Mouse (Mus musculus) neural tube, embryonic 12.5 days (tissue): ENCODE results near the gene Rasef. TPM values are rescaled to one million over a fixed set of nuclear protein-coding genes. Genes with fewer than 3 reads are reported as not detected.
"Not testable (repeated sequence)": the region's sequence is repeated elsewhere in the genome, so short reads cannot be mapped to it uniquely, and the experiment has no call there.

Source experiments
- ATAC-seq: fragments of 200-750 bp; cut with Nextera tagmentation; 2 replicates; pipeline ENCODE4 v1.8.0; 2017; ENCODE audit warnings: low read depth, mild to moderate bottlenecking, moderate TSS enrichment, moderate library complexity; ENCODE audit not compliant: low FRiP score
- H3K27ac ChIP-seq: fragments of 300-500 bp; sonication (generic); 2 replicates; pipeline ENCODE4 v1.5.1; 2016
- H3K27me3 ChIP-seq: fragments of 300-500 bp; sonication (generic); replicated peaks from 2 replicates; pipeline ENCODE4 v1.6.1; 2016; ENCODE audit warnings: mild to moderate bottlenecking
- H3K36me3 ChIP-seq: fragments of 300-500 bp; sonication (generic); 2 replicates; pipeline ENCODE4 v1.6.1; 2016; ENCODE audit warnings: mild to moderate bottlenecking
- H3K4me1 ChIP-seq: fragments of 300-500 bp; sonication (generic); 2 replicates; pipeline ENCODE4 v1.6.1; 2016
- H3K4me2 ChIP-seq: fragments of 300-500 bp; sonication (generic); replicated peaks from 2 replicates; pipeline ENCODE4 v1.6.1; 2016; ENCODE audit warnings: mild to moderate bottlenecking
- H3K4me3 ChIP-seq: fragments of 300-500 bp; sonication (generic); 2 replicates; pipeline ENCODE4 v1.5.1; 2016
- H3K9ac ChIP-seq: fragments of 300-500 bp; sonication (generic); 2 replicates; pipeline ENCODE4 v1.6.1; 2016; ENCODE audit warnings: mild to moderate bottlenecking
- H3K9me3 ChIP-seq: fragments of 300-500 bp; sonication (generic); 2 replicates; pipeline ENCODE4 v1.6.1; 2016; ENCODE audit warnings: mild to moderate bottlenecking
- WGBS: fragments of 180-500 bp; shearing (Covaris S2); methylation state at CpG from one replicate; pipeline ENCODE4 v1.1.7; 2016; 5-methylcytosine and 5-hydroxymethylcytosine counted together
- polyA plus RNA-seq: library from polyadenylated mRNA; unstranded; fragments of >200 nt; fragmentation: Nextera tagmentation; extraction: Ambion mirVana; gene quantifications from 2 replicates; pipeline ENCODE4 v1.2.1, GENCODE M21; 2016

The Rasef gene
- polyA plus RNA-seq, 1 experiment from 2014 or later, result 0.33 TPM

- no peaks in the 10 kb centered on the region for H3K27me3 ChIP-seq
- no peaks in the 10 kb centered on the region for H3K36me3 ChIP-seq
- no peak overlapping the region for H3K9ac ChIP-seq
- H3K9me3 ChIP-seq, result no peaks in the 10 kb centered on the region
- no peak overlapping the region for H3K4me2 ChIP-seq
- H3K4me1 ChIP-seq, result no peaks in the 10 kb centered on the region
- ATAC-seq, result no peak
- 91% methylated on average over 3 of the region's 3 CpGs for WGBS
- H3K27ac ChIP-seq, result no peak overlapping the region
- no peak overlapping the region for H3K4me3 ChIP-seq
Measured at GRCm38 (mm10) chr4:73768156-73768555, 22.6 kb downstream of the Rasef start.

GRCm38 (mm10) chr4:73748219-73748618 lies 42.6 kb downstream of the Rasef start:
- WGBS, result 88% methylated on average over 5 of the region's 5 CpGs
- H3K4me2 ChIP-seq, result no peak overlapping the region
- H3K9ac ChIP-seq, result no peak overlapping the region
- no peaks in the 10 kb centered on the region for H3K9me3 ChIP-seq
- H3K27ac ChIP-seq, result no peak overlapping the region
- H3K4me3 ChIP-seq, result no peak overlapping the region
- no peaks in the 10 kb centered on the region for H3K36me3 ChIP-seq
- no peak for ATAC-seq
- no peaks in the 10 kb centered on the region for H3K4me1 ChIP-seq
- H3K27me3 ChIP-seq, result no peaks in the 10 kb centered on the region

GRCm38 (mm10) chr4:73739439-73739838 lies 51.4 kb downstream of the Rasef start:
- Histone ChIP-seq H3K4me1 (no peaks in the 10 kb centered on the region), H3K4me3 (no peak overlapping the region), H3K36me3 (no peaks in the 10 kb centered on the region), H3K4me2 (no peak overlapping the region), H3K27ac (no peak overlapping the region), H3K9ac (no peak overlapping the region), H3K27me3 (no peaks in the 10 kb centered on the region), H3K9me3 (no peaks in the 10 kb centered on the region)
- WGBS, result 91% methylated on average over 3 of the region's 3 CpGs
- no peak for ATAC-seq

GRCm38 (mm10) chr4:73719819-73720218 lies 71.0 kb downstream of the Rasef start:
- no peak overlapping the region for H3K4me3 ChIP-seq
- no peak overlapping the region for H3K9ac ChIP-seq
- H3K27ac ChIP-seq, result no peak overlapping the region
- H3K4me1 ChIP-seq, result no peaks in the 10 kb centered on the region
- no peaks in the 10 kb centered on the region for H3K36me3 ChIP-seq
- H3K4me2 ChIP-seq, result no peak overlapping the region
- H3K9me3 ChIP-seq, result no peaks in the 10 kb centered on the region
- no peak for ATAC-seq
- H3K27me3 ChIP-seq, result no peaks in the 10 kb centered on the region

GRCm38 (mm10) chr4:73718761-73719160 lies 72.0 kb downstream of the Rasef start:
- Histone ChIP-seq H3K4me2 (no peak overlapping the region), H3K9me3 (no peaks in the 10 kb centered on the region), H3K4me1 (no peaks in the 10 kb centered on the region), H3K36me3 (no peaks in the 10 kb centered on the region), H3K4me3 (no peak overlapping the region), H3K27me3 (no peaks in the 10 kb centered on the region), H3K9ac (no peak overlapping the region), H3K27ac (no peak overlapping the region)
- no peak for ATAC-seq
- WGBS, result 86% methylated on average over 1 of the region's 1 CpGs

GRCm38 (mm10) chr4:73683216-73683615 lies 107.6 kb downstream of the Rasef start, which contains the start of gene Gm428:
Gm428 (plus strand) TSS chr4:73683516.
- not testable (repeated sequence) for H3K9ac ChIP-seq, H3K36me3 ChIP-seq, H3K27ac ChIP-seq, H3K27me3 ChIP-seq, H3K4me3 ChIP-seq, H3K9me3 ChIP-seq, H3K4me2 ChIP-seq, H3K4me1 ChIP-seq, ATAC-seq
- WGBS, result 92% methylated on average over 2 of the region's 4 CpGs

- no CpG with 5 or more reads among the region's 4 CpGs for WGBS
- not testable (repeated sequence) for H3K27ac ChIP-seq, H3K27me3 ChIP-seq, ATAC-seq, H3K4me2 ChIP-seq, H3K4me1 ChIP-seq, H3K36me3 ChIP-seq, H3K9ac ChIP-seq, H3K4me3 ChIP-seq, H3K9me3 ChIP-seq
Measured at GRCm38 (mm10) chr4:73668054-73668453, 122.7 kb downstream of the Rasef start, which contains the start of gene Gm11239. Gm11239 (plus strand) TSS chr4:73668354.

Other genes with a start within 250 kb of the Rasef start
- not detected in 2 replicates for gene Gm11238, start 183.1 kb downstream of the Rasef start, polyA plus RNA-seq
- gene Gm11237, start 168.0 kb downstream of the Rasef start, polyA plus RNA-seq, result not detected in 2 replicates
- gene Gm11236, start 152.9 kb downstream of the Rasef start, polyA plus RNA-seq, result not detected in 2 replicates
- not detected in 2 replicates for gene Gm11239, start 122.6 kb downstream of the Rasef start, polyA plus RNA-seq
- not detected in 2 replicates for gene Gm428, start 107.5 kb downstream of the Rasef start, polyA plus RNA-seq
- gene Gm11758, start 85.3 kb upstream of the Rasef start, polyA plus RNA-seq, result not detected in 2 replicates
- not detected in 2 replicates for gene Gm11757, start 100.1 kb upstream of the Rasef start, polyA plus RNA-seq
- not detected in 2 replicates for gene Gm13871, start 115.0 kb upstream of the Rasef start, polyA plus RNA-seq
- gene Gm11756, start 129.8 kb upstream of the Rasef start, polyA plus RNA-seq, result not detected in 2 replicates
- 1.9 and 3.1 TPM in 2 replicates for gene 2310002L09Rik, start 159.9 kb upstream of the Rasef start, polyA plus RNA-seq
- 11.1 and 11.9 TPM in 2 replicates for gene Frmd3, start 222.4 kb upstream of the Rasef start, polyA plus RNA-seq